Mouse (Mus musculus) thymus, adult 2 months (tissue): ENCODE results near the gene Sac3d1.

Experiments used
- CTCF ChIP-seq: fragments of 200-500 bp; IDR thresholded peaks from 2 replicates; pipeline ENCODE4 v1.5.1; 2012; ENCODE audit warnings: mild to moderate bottlenecking, control low read depth, low read length, moderate library complexity, borderline replicate concordance; ENCODE audit not compliant: control insufficient read depth, poor library complexity, insufficient read depth; ENCODE audit errors: extremely low read depth
- POLR2A ChIP-seq: fragments of 200-500 bp; IDR thresholded peaks from 2 replicates; pipeline ENCODE4 v1.6.1; 2012; ENCODE audit warnings: mild to moderate bottlenecking, low read length, control low read depth, moderate library complexity; ENCODE audit not compliant: control insufficient read depth, poor library complexity, insufficient read depth; ENCODE audit errors: extremely low read depth

- TF ChIP-seq CTCF, result no peak
- TF ChIP-seq POLR2A, result no peak
Measured at GRCm38 (mm10) chr19:6140374-6140677, 21.9 kb upstream of the Sac3d1 start.
